Mouse (Mus musculus) MEL (cell line): ENCODE measurements around the gene Gid4.

Source experiments
- CTCF ChIP-seq, 3 experiments: IDR thresholded peaks in 2 of 3; conservative IDR thresholded peaks in 1 of 3; 2 replicates each; pipeline ENCODE4 v1.5.1; 2011 to 2012; ENCODE audit warnings: low read length in 3 of 3, low read depth in 2 of 3, mild to moderate bottlenecking in 2 of 3, improper control_type of control experiment in 1 of 3, inconsistent platforms in 1 of 3, mixed read lengths in 1 of 3, moderate library complexity in 1 of 3; ENCODE audit not compliant: control insufficient read depth in 1 of 3, insufficient read depth in 1 of 3, poor library complexity in 1 of 3, severe bottlenecking in 1 of 3
- E2F4 ChIP-seq: IDR thresholded peaks from 2 replicates; pipeline ENCODE4 v1.6.1; 2011; ENCODE audit warnings: low read depth, low read length, improper control_type of control experiment, borderline replicate concordance
- ELF1 ChIP-seq: IDR thresholded peaks from 2 replicates; pipeline ENCODE4 v1.6.1; 2014; ENCODE audit warnings: low read depth, mild to moderate bottlenecking, inconsistent platforms, low read length, improper control_type of control experiment, moderate library complexity
- EP300 ChIP-seq, 2 experiments: IDR thresholded peaks; 2 replicates each; pipeline ENCODE4 v1.6.1; 2011; ENCODE audit warnings: improper control_type of control experiment in 2 of 2, low read length in 2 of 2, low read depth in 1 of 2, mild to moderate bottlenecking in 1 of 2
- GABPA ChIP-seq: IDR thresholded peaks from 2 replicates; pipeline ENCODE4 v1.6.1; 2012; ENCODE audit warnings: low read depth, mild to moderate bottlenecking, inconsistent platforms, low read length, improper control_type of control experiment, moderate library complexity
- HCFC1 ChIP-seq: IDR thresholded peaks from 2 replicates; pipeline ENCODE4 v1.6.1; 2012; ENCODE audit warnings: low read depth, mild to moderate bottlenecking, inconsistent platforms, low read length, improper control_type of control experiment, moderate library complexity
- MAFK ChIP-seq: IDR thresholded peaks from 2 replicates; pipeline ENCODE4 v1.6.1; 2011; ENCODE audit warnings: low read depth, mild to moderate bottlenecking, low read length, improper control_type of control experiment, borderline replicate concordance
- NELFE ChIP-seq: IDR thresholded peaks from 2 replicates; pipeline ENCODE4 v1.6.1; 2011; ENCODE audit warnings: low read depth, low read length, improper control_type of control experiment
- POLR2A ChIP-seq, 2 experiments: IDR thresholded peaks; 2 replicates each; pipeline ENCODE4 v1.6.1; 2011 to 2012; ENCODE audit warnings: low read length in 2 of 2, mild to moderate bottlenecking in 2 of 2, control low read depth in 1 of 2, improper control_type of control experiment in 1 of 2, low read depth in 1 of 2, moderate library complexity in 1 of 2; ENCODE audit not compliant: control insufficient read depth in 1 of 2, insufficient read depth in 1 of 2, poor library complexity in 1 of 2
- POLR2AphosphoS2 ChIP-seq: IDR thresholded peaks from 2 replicates; pipeline ENCODE4 v1.6.1; 2011; ENCODE audit warnings: low read length, improper control_type of control experiment
- SMC3 ChIP-seq: IDR thresholded peaks from 2 replicates; pipeline ENCODE4 v1.6.1; 2011; ENCODE audit warnings: low read depth, low read length, improper control_type of control experiment

GRCm38 (mm10) chr11:60422046-60422668 lies 5.2 kb downstream of the Gid4 start:
- no peak for TF ChIP-seq ELF1
- TF ChIP-seq EP300 (IDR thresholded peaks at IDR 0.05; ENCODE audit: low read depth in 1 of 2, low read length in 2 of 2), result no peak
- no peak for TF ChIP-seq MAFK
- no peak for TF ChIP-seq HCFC1
- TF ChIP-seq E2F4, result no peak
- TF ChIP-seq CTCF (IDR thresholded peaks at IDR 0.05 in 2 of 3, conservative IDR thresholded peaks at IDR 0.05 in 1 of 3; ENCODE audit: control insufficient read depth in 1 of 3, insufficient read depth in 1 of 3, low read depth in 2 of 3, low read length in 3 of 3, poor library complexity in 1 of 3, severe bottlenecking in 1 of 3), result peak; percentile 14 to 41 (median 15); a peak in 3 of 6 replicates
- no peak for TF ChIP-seq GABPA
- TF ChIP-seq POLR2A (IDR thresholded peaks at IDR 0.05; ENCODE audit: control insufficient read depth in 1 of 2, insufficient read depth in 1 of 2, low read depth in 1 of 2, low read length in 2 of 2, poor library complexity in 1 of 2), result no peak
- TF ChIP-seq SMC3, result peak; percentile 16; the same call in 1 of the 2 replicates
- TF ChIP-seq POLR2AphosphoS2, result no peak
- TF ChIP-seq NELFE, result no peak
